Mouse (Mus musculus) liver, postnatal 0 days (tissue): ENCODE data around the gene Gabrb1.

Experiments
- CTCF ChIP-seq: sonication (generic); IDR thresholded peaks from 2 replicates; pipeline ENCODE4 v1.5.1; 2016; ENCODE audit warnings: antibody characterized with exemption, low read depth
- EP300 ChIP-seq: IDR thresholded peaks from 2 replicates; pipeline ENCODE4 v1.6.1; 2016; ENCODE audit warnings: antibody characterized with exemption, low read depth, mild to moderate bottlenecking

GRCm38 (mm10) chr5:71657482-71658114 lies at the start of gene Gabrb1:
- TF ChIP-seq CTCF (no peak), EP300 (no peak)
